Comparison of ENCODE assay signal across 28 mouse cellular contexts in genomic region chrX:52965149-52965548, GRCm38 (mm10). TPM values are rescaled to one million over a fixed set of nuclear protein-coding genes. Genes with fewer than 3 reads are reported as not detected.
DNase-seq lines count a peak whose midpoint lies in the region; ATAC-seq and TF ChIP-seq lines count a peak whose summit lies in the region.
"Had no signal": no experiment of that assay in that cellular context is flagged by ENCODE, and none has a peak within 500 bp of the region (broad histone marks: within the 10 kb centered on the region; RNA-seq: fewer than 3 reads in every experiment).

No protein-coding gene starts in this region.

- H3K9me3 ChIP-seq in intestine, embryonic 16.5 days (ENCODE audit: control insufficient read depth, low read length) = no peaks in the 10 kb centered on the region
- no peaks in the 10 kb centered on the region for H3K9me3 ChIP-seq in intestine, postnatal 0 days (ENCODE audit: control insufficient read depth)
- no peaks in the 10 kb centered on the region for H3K9me3 ChIP-seq in liver, embryonic 12.5 days (replicated peaks)
- H3K9me3 ChIP-seq in liver, postnatal 0 days (ENCODE audit: low read length) = no peaks in the 10 kb centered on the region
- H3K9me3 ChIP-seq in liver, embryonic 14.5 days (ENCODE audit: control insufficient read depth, low read length) = no peaks in the 10 kb centered on the region
- H3K9me3 ChIP-seq in liver, embryonic 16.5 days (replicated peaks; ENCODE audit: control insufficient read depth, low read length) = no peaks in the 10 kb centered on the region
- H3K9me3 ChIP-seq: embryonic facial prominence, embryonic 13.5 days; embryonic facial prominence, embryonic 15.5 days; forebrain, embryonic 10.5 days; forebrain, embryonic 12.5 days; G1E had no signal

- no peak overlapping the region for H3K4me2 ChIP-seq in intestine, embryonic 16.5 days (ENCODE audit: low read depth, low read length)
- no peak overlapping the region for H3K4me2 ChIP-seq in intestine, postnatal 0 days (replicated peaks; ENCODE audit: low read depth)
- H3K4me2 ChIP-seq in liver, embryonic 12.5 days = no peak overlapping the region
- no peak overlapping the region for H3K4me2 ChIP-seq in liver, postnatal 0 days (ENCODE audit: low read depth, low read length)
- H3K4me2 ChIP-seq in liver, embryonic 14.5 days (ENCODE audit: low read depth) = no peak overlapping the region
- no peak overlapping the region for H3K4me2 ChIP-seq in liver, embryonic 16.5 days (ENCODE audit: low read depth, low read length)
- H3K4me2 ChIP-seq: embryonic facial prominence, embryonic 13.5 days; embryonic facial prominence, embryonic 15.5 days; forebrain, embryonic 12.5 days had no signal

- H3K27me3 ChIP-seq in intestine, embryonic 16.5 days (replicated peaks; ENCODE audit: control insufficient read depth, insufficient read depth, low read length) = no peaks in the 10 kb centered on the region
- H3K27me3 ChIP-seq in intestine, postnatal 0 days (replicated peaks; ENCODE audit: control insufficient read depth, insufficient read depth, low read length) = no peaks in the 10 kb centered on the region
- H3K27me3 ChIP-seq in liver, embryonic 12.5 days (replicated peaks) = no peaks in the 10 kb centered on the region
- no peaks in the 10 kb centered on the region for H3K27me3 ChIP-seq in liver, postnatal 0 days (ENCODE audit: insufficient read depth, low read length)
- no peaks in the 10 kb centered on the region for H3K27me3 ChIP-seq in liver, embryonic 14.5 days (ENCODE audit: control insufficient read depth, insufficient read depth, low read length)
- H3K27me3 ChIP-seq in liver, embryonic 16.5 days (ENCODE audit: control insufficient read depth, insufficient read depth, low read depth, low read length) = no peaks in the 10 kb centered on the region
- H3K27me3 ChIP-seq: CH12.LX; embryonic facial prominence, embryonic 13.5 days; embryonic facial prominence, embryonic 15.5 days; forebrain, embryonic 12.5 days had no signal

- no peak overlapping the region for H3K27ac ChIP-seq in intestine, embryonic 16.5 days (ENCODE audit: low read length)
- no peak overlapping the region for H3K27ac ChIP-seq in intestine, postnatal 0 days (ENCODE audit: low read depth, low read length)
- H3K27ac ChIP-seq in liver, embryonic 12.5 days = no peak overlapping the region
- no peak overlapping the region for H3K27ac ChIP-seq in liver, postnatal 0 days (ENCODE audit: low read depth)
- H3K27ac ChIP-seq in liver, embryonic 14.5 days = no peak overlapping the region
- H3K27ac ChIP-seq in liver, embryonic 16.5 days (ENCODE audit: low read length) = no peak overlapping the region
- H3K27ac ChIP-seq: embryonic facial prominence, embryonic 13.5 days; embryonic facial prominence, embryonic 15.5 days; forebrain, embryonic 10.5 days; forebrain, embryonic 12.5 days had no signal

- WGBS in intestine, embryonic 16.5 days = 78% methylated on average over 2 of the region's 2 CpGs
- 72% methylated on average over 2 of the region's 2 CpGs for WGBS in intestine, postnatal 0 days
- WGBS in liver, embryonic 12.5 days (ENCODE audit: insufficient replicate concordance) = 54% methylated on average over 2 of the region's 2 CpGs
- WGBS in liver, postnatal 0 days (ENCODE audit: insufficient replicate concordance) = 72% methylated on average over 2 of the region's 2 CpGs
- 50% methylated on average over 2 of the region's 2 CpGs for WGBS in liver, embryonic 14.5 days (ENCODE audit: insufficient replicate concordance)
- WGBS in liver, embryonic 16.5 days (ENCODE audit: insufficient replicate concordance) = 55% methylated on average over 2 of the region's 2 CpGs

- DNase-seq in liver, postnatal 0 days = no peak
- DNase-seq in liver, embryonic 14.5 days (ENCODE audit: low read depth in 3 of 3, low spot score in 3 of 3) = no peak
- DNase-seq in spleen, adult 18-20 months = no peak
- no peak for DNase-seq in neural tube, embryonic 10.5 days (ENCODE audit: extremely low spot score, low spot score)
- DNase-seq: adrenal gland, adult 2 months; adrenal gland, postnatal 10 days; adrenal gland, postnatal 25 days; B cell, adult 2 months; cerebellum, adult 11 months; cerebellum, adult 18-20 months; cerebellum, adult 8-10 months; cerebellum, adult 9-11 months; cerebellum, postnatal 14 days; cerebellum, postnatal 36 days; embryo, embryonic 11 days had no signal

- no peaks in the 10 kb centered on the region for H3K4me1 ChIP-seq in intestine, embryonic 16.5 days (ENCODE audit: control insufficient read depth, insufficient read depth, low read length)
- H3K4me1 ChIP-seq in intestine, postnatal 0 days (replicated peaks; ENCODE audit: control insufficient read depth, insufficient read depth, low read length) = no peaks in the 10 kb centered on the region
- H3K4me1 ChIP-seq in liver, embryonic 12.5 days = peaks cover 24% of the 10 kb centered on the region
- H3K4me1 ChIP-seq in liver, postnatal 0 days (ENCODE audit: insufficient read depth) = 0 out of 2 replicates have a peak, but pooled peaks cover 2% of the 10 kb centered on the region
- peaks cover 3 to 6% of the 10 kb centered on the region in 2 experiments; a peak in 2 of 4 replicates for H3K4me1 ChIP-seq in liver, embryonic 14.5 days (replicated peaks; ENCODE audit: control insufficient read depth in 2 of 2, insufficient read depth in 2 of 2, low read length in 1 of 2)
- peaks cover under 1% of the 10 kb centered on the region for H3K4me1 ChIP-seq in liver, embryonic 16.5 days (ENCODE audit: control insufficient read depth, low read depth, low read length)
- H3K4me1 ChIP-seq: embryonic facial prominence, embryonic 13.5 days; embryonic facial prominence, embryonic 15.5 days; forebrain, embryonic 12.5 days had no signal

- H3K36me3 ChIP-seq in intestine, embryonic 16.5 days (ENCODE audit: control insufficient read depth, insufficient read depth, low read length) = no peaks in the 10 kb centered on the region
- no peaks in the 10 kb centered on the region for H3K36me3 ChIP-seq in intestine, postnatal 0 days (ENCODE audit: control insufficient read depth, insufficient read depth)
- no peaks in the 10 kb centered on the region for H3K36me3 ChIP-seq in liver, embryonic 12.5 days
- no peaks in the 10 kb centered on the region for H3K36me3 ChIP-seq in liver, postnatal 0 days (replicated peaks; ENCODE audit: insufficient read depth, low read length)
- no peaks in the 10 kb centered on the region for H3K36me3 ChIP-seq in liver, embryonic 14.5 days (replicated peaks; ENCODE audit: control insufficient read depth, insufficient read depth, low read depth)
- H3K36me3 ChIP-seq in liver, embryonic 16.5 days (ENCODE audit: control insufficient read depth, insufficient read depth) = no peaks in the 10 kb centered on the region
- H3K36me3 ChIP-seq: embryonic facial prominence, embryonic 13.5 days; embryonic facial prominence, embryonic 15.5 days; forebrain, embryonic 10.5 days; forebrain, embryonic 12.5 days; G1E had no signal

- TF ChIP-seq EP300 in liver, postnatal 0 days (IDR thresholded peaks at IDR 0.05; ENCODE audit: low read depth) = no peak
- TF ChIP-seq EP300 in liver, embryonic 14.5 days (IDR thresholded peaks at IDR 0.05; ENCODE audit: low read depth) = no peak

- ATAC-seq in intestine, embryonic 16.5 days = 0 out of 2 replicates have a peak, but pooled peaks have one; percentile 26
- ATAC-seq in intestine, postnatal 0 days = no peak
- ATAC-seq in liver, embryonic 12.5 days = peak; percentile 54; the same call in 1 of the 2 replicates
- no peak for ATAC-seq in liver, postnatal 0 days
- peak; percentile 52; the same call in 1 of the 2 replicates for ATAC-seq in liver, embryonic 14.5 days (ENCODE audit: insufficient read depth)
- ATAC-seq in liver, embryonic 16.5 days (ENCODE audit: low read depth) = 0 out of 2 replicates have a peak, but pooled peaks have one; percentile 58
- ATAC-seq: CD4-positive, CD25-positive, alpha-beta regulatory T cell, adult 4 months; forebrain, embryonic 14.5 days had no signal

- TF ChIP-seq CTCF in intestine, postnatal 0 days (IDR thresholded peaks at IDR 0.05; ENCODE audit: low read depth) = no peak
- TF ChIP-seq CTCF in liver, postnatal 0 days (IDR thresholded peaks at IDR 0.05; ENCODE audit: low read depth) = no peak
- no peak for TF ChIP-seq CTCF in liver, embryonic 14.5 days (IDR thresholded peaks at IDR 0.05; ENCODE audit: low read depth)

- no peak overlapping the region for H3K4me3 ChIP-seq in intestine, embryonic 16.5 days (ENCODE audit: low read length)
- H3K4me3 ChIP-seq in intestine, postnatal 0 days (ENCODE audit: low read depth, low read length) = no peak overlapping the region
- H3K4me3 ChIP-seq in liver, embryonic 12.5 days = no peak overlapping the region
- no peak overlapping the region for H3K4me3 ChIP-seq in liver, postnatal 0 days (ENCODE audit: low read depth, low read length)
- H3K4me3 ChIP-seq in liver, embryonic 14.5 days (ENCODE audit: insufficient read depth in 1 of 2, low read depth in 2 of 2, low read length in 2 of 2) = no peak overlapping the region
- no peak overlapping the region for H3K4me3 ChIP-seq in liver, embryonic 16.5 days (ENCODE audit: low read depth, low read length)
- H3K4me3 ChIP-seq: embryonic facial prominence, embryonic 13.5 days; embryonic facial prominence, embryonic 15.5 days; erythroblast, embryonic 14.5 days; forebrain, embryonic 10.5 days; forebrain, embryonic 12.5 days had no signal

- no peak overlapping the region for H3K9ac ChIP-seq in intestine, embryonic 16.5 days (ENCODE audit: low read depth, low read length)
- no peak overlapping the region for H3K9ac ChIP-seq in intestine, postnatal 0 days (ENCODE audit: low read depth, low read length)
- no peak overlapping the region for H3K9ac ChIP-seq in liver, embryonic 12.5 days
- H3K9ac ChIP-seq in liver, postnatal 0 days (replicated peaks) = no peak overlapping the region
- no peak overlapping the region for H3K9ac ChIP-seq in liver, embryonic 14.5 days (replicated peaks)
- no peak overlapping the region for H3K9ac ChIP-seq in liver, embryonic 16.5 days (ENCODE audit: low read depth, low read length)
- H3K9ac ChIP-seq: embryonic facial prominence, embryonic 13.5 days; embryonic facial prominence, embryonic 15.5 days; forebrain, embryonic 12.5 days had no signal

RNA-seq across cellular contexts. Expression of gene Hprt, which starts 22.8 kb away (rescaled TPM):
- polyA plus RNA-seq in intestine, embryonic 16.5 days (2015; fragmentation: Nextera tagmentation; extraction: Ambion mirVana) = 267 and 274 TPM in 2 replicates
- polyA plus RNA-seq in intestine, postnatal 0 days (2015; fragmentation: Nextera tagmentation; extraction: Ambion mirVana) = 217 and 219 TPM in 2 replicates
- polyA plus RNA-seq in liver, embryonic 12.5 days (2016; fragmentation: Nextera tagmentation; extraction: Ambion mirVana) = 236 and 238 TPM in 2 replicates
- 198 and 204 TPM in 2 replicates for polyA plus RNA-seq in liver, postnatal 0 days (2015; fragmentation: Nextera tagmentation; extraction: Ambion mirVana)
- 38.7 and 68.1 TPM in 2 replicates for polyA plus RNA-seq in liver, embryonic 14.5 days (2012; rRNA removed)
- polyA plus RNA-seq in liver, embryonic 14.5 days (2014; fragmentation: Nextera tagmentation; extraction: Ambion mirVana) = 220 and 227 TPM in 2 replicates
- polyA plus RNA-seq in liver, embryonic 16.5 days (2015; fragmentation: Nextera tagmentation; extraction: Ambion mirVana) = 134 and 173 TPM in 2 replicates

RNA-seq across cellular contexts. Expression of gene Phf6, which starts 53.1 kb away (rescaled TPM):
- 19.9 and 21.9 TPM in 2 replicates for polyA plus RNA-seq in intestine, embryonic 16.5 days (2015; fragmentation: Nextera tagmentation; extraction: Ambion mirVana)
- polyA plus RNA-seq in intestine, postnatal 0 days (2015; fragmentation: Nextera tagmentation; extraction: Ambion mirVana) = 5.9 and 6.3 TPM in 2 replicates
- 17.9 and 18.5 TPM in 2 replicates for polyA plus RNA-seq in liver, embryonic 12.5 days (2016; fragmentation: Nextera tagmentation; extraction: Ambion mirVana)
- polyA plus RNA-seq in liver, postnatal 0 days (2015; fragmentation: Nextera tagmentation; extraction: Ambion mirVana) = 3.7 and 4.2 TPM in 2 replicates
- 3.5 and 4.7 TPM in 2 replicates for polyA plus RNA-seq in liver, embryonic 14.5 days (2012; rRNA removed)
- 9.3 and 9.7 TPM in 2 replicates for polyA plus RNA-seq in liver, embryonic 14.5 days (2014; fragmentation: Nextera tagmentation; extraction: Ambion mirVana)
- 8.4 and 8.8 TPM in 2 replicates for polyA plus RNA-seq in liver, embryonic 16.5 days (2015; fragmentation: Nextera tagmentation; extraction: Ambion mirVana)

Comparison
In these comparisons a context has a peak if more than half of its experiments do, and no peak if none do; other contexts are left out.
1. ATAC-seq: peak in intestine, embryonic 16.5 days (single experiment), liver, embryonic 12.5 days (single experiment), liver, embryonic 14.5 days (single experiment) and liver, embryonic 16.5 days (single experiment); none in intestine, postnatal 0 days (single experiment) and liver, postnatal 0 days (single experiment).